ENCODE assay signal across 8 mouse cellular contexts in the genomic region with DNA sequence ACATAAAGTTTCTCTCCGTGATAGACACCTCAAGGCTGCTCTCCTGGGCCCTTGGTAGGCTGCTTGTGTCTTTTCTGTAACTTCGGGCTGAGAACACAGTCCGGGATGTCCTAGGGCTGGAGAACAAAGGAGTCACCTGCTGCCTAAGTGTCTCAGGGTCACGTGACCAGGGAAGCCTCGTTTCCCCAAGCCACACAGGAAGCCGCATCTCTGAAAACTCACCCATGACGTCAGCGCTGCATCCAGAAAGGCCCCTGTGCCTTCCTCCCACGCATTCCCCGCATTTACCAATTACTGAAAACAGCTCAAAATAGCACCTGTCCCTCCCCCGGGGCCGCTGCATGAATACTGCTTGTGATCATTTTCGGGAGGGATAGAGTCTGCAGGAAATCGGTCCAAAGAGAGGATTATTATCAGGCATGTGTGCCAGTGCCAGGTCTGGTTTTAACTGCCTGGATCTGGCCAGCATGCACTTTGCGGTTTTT.
A peak's percentile ranks its signal among the peaks of the same experiment; 100 is the strongest.
DNase-seq lines count a peak whose midpoint lies in the region.

No protein-coding gene starts in this region.

- peaks cover 14% of the 10 kb centered on the region for H3K4me1 ChIP-seq in forebrain, embryonic 10.5 days

- DNase-seq in kidney, adult 9 months = peak; percentile 3
- no peak for DNase-seq in kidney, adult 18-20 months
- DNase-seq in adrenal gland, adult 8-10 months = peak; percentile 29
- peak; percentile 26 for DNase-seq in forebrain, embryonic 10.5 days (ENCODE audit: extremely low spot score, low spot score)
- DNase-seq in heart, postnatal 36 days = peak; percentile 10 to 11
- peak; percentile 66 to 82 for DNase-seq in left cerebral cortex, adult 9 months (ENCODE audit: low spot score in 2 of 2)
- peak; percentile 83 to 84 for DNase-seq in right cerebral cortex, adult 2 months (ENCODE audit: low spot score in 2 of 2)
- no peak for DNase-seq in urinary bladder, adult 2 months (ENCODE audit: low spot score)

- H3K4me3 ChIP-seq in forebrain, embryonic 10.5 days = peak overlapping the region; percentile 2; the same call in 1 of the 2 replicates

- H3K27ac ChIP-seq in forebrain, embryonic 10.5 days = peak overlapping the region; percentile 41; the same call in 1 of the 2 replicates

- H3K27me3 ChIP-seq in forebrain, embryonic 10.5 days (ENCODE audit: poor library complexity, severe bottlenecking) = peaks cover 7% of the 10 kb centered on the region; the same call in 1 of the 2 replicates

- H3K9me3 ChIP-seq in forebrain, embryonic 10.5 days = no peaks in the 10 kb centered on the region

- intact Hi-C loops in heart, postnatal 36 days (cut with DNase I) = no loop called here

- no peaks in the 10 kb centered on the region for H3K36me3 ChIP-seq in forebrain, embryonic 10.5 days (replicated peaks)

- WGBS in forebrain, embryonic 10.5 days = 38% methylated on average over 15 of the region's 15 CpGs

Comparison
In these comparisons a context has a peak if more than half of its experiments do, and no peak if none do; other contexts are left out.
1. DNase-seq: peak in kidney, adult 9 months (single experiment), adrenal gland, adult 8-10 months (single experiment), forebrain, embryonic 10.5 days (single experiment), heart, postnatal 36 days (2 of 2), left cerebral cortex, adult 9 months (2 of 2) and right cerebral cortex, adult 2 months (2 of 2); none in kidney, adult 18-20 months (single experiment) and urinary bladder, adult 2 months (single experiment).